ENCODE assay signal across 8 mouse cellular contexts in the genomic region with DNA sequence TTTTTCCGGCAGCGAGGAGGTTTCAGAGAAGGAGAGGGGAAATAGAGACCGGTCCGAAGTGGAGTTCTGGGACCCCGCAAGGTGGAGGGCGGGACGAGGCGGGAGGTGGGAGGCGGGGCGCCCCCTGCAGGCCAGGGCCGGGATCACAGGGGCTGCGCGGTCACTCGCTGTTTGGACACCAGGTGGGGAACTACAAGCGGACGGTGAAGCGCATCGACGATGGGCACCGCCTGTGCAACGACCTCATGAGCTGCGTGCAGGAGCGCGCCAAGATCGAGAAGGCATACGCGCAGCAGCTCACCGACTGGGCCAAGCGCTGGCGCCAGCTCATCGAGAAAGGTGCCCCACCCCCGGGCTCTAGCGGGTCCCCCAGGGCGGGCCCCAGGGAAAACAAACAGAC. TPM values are rescaled to one million over a fixed set of nuclear protein-coding genes. Genes with fewer than 3 reads are reported as not detected.
DNase-seq lines count a peak whose midpoint lies in the region; ATAC-seq lines count a peak whose summit lies in the region.

No protein-coding gene starts in this region.

- peaks cover 35% of the 10 kb centered on the region for H3K27me3 ChIP-seq in heart, embryonic 15.5 days
- H3K27me3 ChIP-seq in stomach, embryonic 14.5 days (ENCODE audit: control insufficient read depth, insufficient read depth, low read length): no peaks in the 10 kb centered on the region

- DNase-seq in urinary bladder, postnatal 25 days (ENCODE audit: low spot score): peak; percentile 44
- no peak for DNase-seq in urinary bladder, postnatal 10 days (ENCODE audit: low spot score)
- peak; percentile 76 for DNase-seq in embryo, embryonic 10.5 days (ENCODE audit: low spot score)
- peak; percentile 63 to 77 for DNase-seq in kidney, postnatal 25 days
- DNase-seq in left cerebral cortex, adult 9 months (ENCODE audit: low spot score in 2 of 2): no peak

- ATAC-seq in heart, embryonic 15.5 days (replicated peaks; ENCODE audit: insufficient number of reproducible peaks, insufficient read depth, low FRiP score, low read depth): no peak
- peak; percentile 89 for ATAC-seq in megakaryocyte progenitor cell, adult 5-6 weeks (replicated peaks; ENCODE audit: poor library complexity)
- ATAC-seq in stomach, embryonic 14.5 days (ENCODE audit: insufficient number of reproducible peaks, insufficient read depth, low FRiP score, low read depth): peak; percentile 60

- no peaks in the 10 kb centered on the region for H3K9me3 ChIP-seq in heart, embryonic 15.5 days (replicated peaks)
- H3K9me3 ChIP-seq in stomach, embryonic 14.5 days (ENCODE audit: control insufficient read depth, low read depth, low read length): no peaks in the 10 kb centered on the region; the same call in 1 of the 2 replicates

- H3K27ac ChIP-seq in heart, embryonic 15.5 days: no peak overlapping the region
- no peak overlapping the region for H3K27ac ChIP-seq in stomach, embryonic 14.5 days (ENCODE audit: low read length)

- 3% methylated on average over 34 of the region's 34 CpGs for WGBS in heart, embryonic 15.5 days
- under 1% methylated on average over 34 of the region's 34 CpGs for WGBS in stomach, embryonic 14.5 days

- H3K4me3 ChIP-seq in heart, embryonic 15.5 days: peak overlapping the region; percentile 34
- H3K4me3 ChIP-seq in stomach, embryonic 14.5 days (ENCODE audit: low read depth, low read length): peak overlapping the region; percentile 17; the same call in 1 of the 2 replicates

- H3K4me1 ChIP-seq in heart, embryonic 15.5 days (replicated peaks): peaks cover 6% of the 10 kb centered on the region; the same call in 1 of the 2 replicates
- no peaks in the 10 kb centered on the region for H3K4me1 ChIP-seq in stomach, embryonic 14.5 days (ENCODE audit: control insufficient read depth, insufficient read depth, low read length)

- H3K9ac ChIP-seq in heart, embryonic 15.5 days: no peak overlapping the region
- 0 out of 2 replicates have a peak overlapping the region, but pooled peaks have one; percentile 10 for H3K9ac ChIP-seq in stomach, embryonic 14.5 days (replicated peaks; ENCODE audit: low read depth, low read length)

- H3K36me3 ChIP-seq in heart, embryonic 15.5 days: no peaks in the 10 kb centered on the region
- H3K36me3 ChIP-seq in stomach, embryonic 14.5 days (ENCODE audit: control insufficient read depth, insufficient read depth, low read length): no peaks in the 10 kb centered on the region

- peak overlapping the region; percentile 58 for H3K4me2 ChIP-seq in heart, embryonic 15.5 days
- peak overlapping the region; percentile 53 for H3K4me2 ChIP-seq in stomach, embryonic 14.5 days (replicated peaks; ENCODE audit: low read depth, low read length)

RNA-seq across cellular contexts. Expression of gene Spdef, which starts 26.2 kb away (rescaled TPM):
- polyA plus RNA-seq in heart, embryonic 15.5 days (2015; fragmentation: Nextera tagmentation; extraction: Ambion mirVana): 0.25 and 0.28 TPM in 2 replicates
- total RNA-seq in megakaryocyte progenitor cell, adult 5-6 weeks (2015): not detected in 2 replicates
- total RNA-seq in megakaryocyte progenitor cell, adult 5-6 weeks (2017): not detected in 2 replicates
- polyA plus RNA-seq in stomach, embryonic 14.5 days (2014; fragmentation: Nextera tagmentation; extraction: Ambion mirVana): 13.8 and 18.1 TPM in 2 replicates

RNA-seq across cellular contexts. Expression of gene Pacsin1, which starts 47.2 kb away (rescaled TPM):
- 0.54 and 0.82 TPM in 2 replicates for polyA plus RNA-seq in heart, embryonic 15.5 days (2015; fragmentation: Nextera tagmentation; extraction: Ambion mirVana)
- total RNA-seq in megakaryocyte progenitor cell, adult 5-6 weeks (2015): not detected in 2 replicates
- 0.47 TPM in 1 of 2 replicates, not detected in the other for total RNA-seq in megakaryocyte progenitor cell, adult 5-6 weeks (2017)
- 1.8 and 2.3 TPM in 2 replicates for polyA plus RNA-seq in stomach, embryonic 14.5 days (2014; fragmentation: Nextera tagmentation; extraction: Ambion mirVana)

Comparison
In these comparisons a context has a peak if more than half of its experiments do, and no peak if none do; other contexts are left out.
1. DNase-seq: peak in urinary bladder, postnatal 25 days (single experiment), embryo, embryonic 10.5 days (single experiment) and kidney, postnatal 25 days (2 of 2); none in urinary bladder, postnatal 10 days (single experiment) and left cerebral cortex, adult 9 months (0 of 2).
2. RNA of gene Spdef, which starts 26.2 kb away (polyA plus RNA-seq): 13.8 to 18.1 TPM in stomach, embryonic 14.5 days; 0.25 to 0.28 TPM in heart, embryonic 15.5 days; every median in the first group is over 10 times any median in the second.